Mouse (Mus musculus) brain, embryonic 14.5 days (tissue): Measurements from ENCODE around the gene Izumo2.

ENCODE experiments used
- CTCF ChIP-seq: fragments of 200-500 bp; IDR thresholded peaks from 2 replicates; pipeline ENCODE4 v1.5.1; 2012; ENCODE audit warnings: inconsistent platforms, mild to moderate bottlenecking, moderate library complexity, borderline replicate concordance; ENCODE audit not compliant: insufficient read depth, insufficient read length; ENCODE audit errors: extremely low read depth
- POLR2A ChIP-seq: fragments of 200-500 bp; IDR thresholded peaks from 2 replicates; pipeline ENCODE4 v1.6.1; 2012; ENCODE audit warnings: mild to moderate bottlenecking, inconsistent platforms, borderline replicate concordance; ENCODE audit not compliant: poor library complexity, insufficient read depth, insufficient read length, severe bottlenecking; ENCODE audit errors: extremely low read depth

- TF ChIP-seq POLR2A (no peak), CTCF (no peak)
These were observed 10.6 kb upstream of the Izumo2 start for GRCm38 (mm10) chr7:44697980-44698379.
